Mouse (Mus musculus) neural tube, embryonic 10.5 days (tissue): ENCODE measurements around the gene Arhgap10.

Experiments used
- DNase-seq: peaks from one replicate; pipeline ENCODE4 v3.0.0-alpha.2; 2017; ENCODE audit warnings: low spot score; ENCODE audit errors: extremely low spot score

The Arhgap10 gene

GRCm38 (mm10) chr8:77518201-77519115, 705 bp upstream of the Arhgap10 start:
- DNase-seq: no peak

- DNase-seq: peak; percentile 45
Measured at GRCm38 (mm10) chr8:77516845-77517244, 908 bp downstream of the Arhgap10 start.

GRCm38 (mm10) chr8:77515786-77516185, 2.0 kb downstream of the Arhgap10 start:
- DNase-seq: no peak

- no peak for DNase-seq
Measured at GRCm38 (mm10) chr8:77515201-77515600, 2.6 kb downstream of the Arhgap10 start.

- no peak for DNase-seq
Measured at GRCm38 (mm10) chr8:77511750-77512493, 5.8 kb downstream of the Arhgap10 start.

- no peak for DNase-seq
Measured at GRCm38 (mm10) chr8:77510426-77510825, 7.3 kb downstream of the Arhgap10 start.

- DNase-seq: no peak
Measured at GRCm38 (mm10) chr8:77509044-77509443, 8.7 kb downstream of the Arhgap10 start.

- DNase-seq: no peak
Measured at GRCm38 (mm10) chr8:77507510-77508035, 10.2 kb downstream of the Arhgap10 start.

GRCm38 (mm10) chr8:77506539-77506938, 11.2 kb downstream of the Arhgap10 start:
- no peak for DNase-seq

GRCm38 (mm10) chr8:77502547-77502946, 15.2 kb downstream of the Arhgap10 start:
- no peak for DNase-seq

- DNase-seq: no peak
Measured at GRCm38 (mm10) chr8:77501131-77501530, 16.6 kb downstream of the Arhgap10 start.

GRCm38 (mm10) chr8:77500264-77500663, 17.5 kb downstream of the Arhgap10 start:
- no peak for DNase-seq

GRCm38 (mm10) chr8:77497442-77497841, 20.3 kb downstream of the Arhgap10 start:
- no peak for DNase-seq

GRCm38 (mm10) chr8:77496253-77496652, 21.5 kb downstream of the Arhgap10 start:
- no peak for DNase-seq

- DNase-seq: no peak
Measured at GRCm38 (mm10) chr8:77494376-77495328, 23.1 kb downstream of the Arhgap10 start.

- no peak for DNase-seq
Measured at GRCm38 (mm10) chr8:77492356-77493058, 25.2 kb downstream of the Arhgap10 start.

GRCm38 (mm10) chr8:77491231-77491923, 26.4 kb downstream of the Arhgap10 start:
- DNase-seq: no peak

GRCm38 (mm10) chr8:77490095-77490781, 27.5 kb downstream of the Arhgap10 start:
- no peak for DNase-seq

GRCm38 (mm10) chr8:77489235-77489634, 28.5 kb downstream of the Arhgap10 start:
- DNase-seq: no peak
